Mouse (Mus musculus): ENCODE data around the gene Rab29.
"Not testable (repeated sequence)": the region's sequence is repeated elsewhere in the genome, so short reads cannot be mapped to it uniquely, and the experiment has no call there.

Gene Rab29
- long read RNA-seq, experiment 1, transcript Rab29-202 (5 exons, 1,202 nt) = major isoform, 22 of 26 reads
- long read RNA-seq, experiment 1, partial matches to known transcripts = 0 of 26 reads
- long read RNA-seq, experiment 1, other reads (novel, unspliced or antisense) = 3 of 26 reads
- long read RNA-seq, experiment 2, transcript Rab29-202 (5 exons, 1,202 nt) = major isoform, 14 of 17 reads
- long read RNA-seq, experiment 2, partial matches to known transcripts = 0 of 17 reads
- long read RNA-seq, experiment 2, other reads (novel, unspliced or antisense) = 0 of 17 reads

DNA sequence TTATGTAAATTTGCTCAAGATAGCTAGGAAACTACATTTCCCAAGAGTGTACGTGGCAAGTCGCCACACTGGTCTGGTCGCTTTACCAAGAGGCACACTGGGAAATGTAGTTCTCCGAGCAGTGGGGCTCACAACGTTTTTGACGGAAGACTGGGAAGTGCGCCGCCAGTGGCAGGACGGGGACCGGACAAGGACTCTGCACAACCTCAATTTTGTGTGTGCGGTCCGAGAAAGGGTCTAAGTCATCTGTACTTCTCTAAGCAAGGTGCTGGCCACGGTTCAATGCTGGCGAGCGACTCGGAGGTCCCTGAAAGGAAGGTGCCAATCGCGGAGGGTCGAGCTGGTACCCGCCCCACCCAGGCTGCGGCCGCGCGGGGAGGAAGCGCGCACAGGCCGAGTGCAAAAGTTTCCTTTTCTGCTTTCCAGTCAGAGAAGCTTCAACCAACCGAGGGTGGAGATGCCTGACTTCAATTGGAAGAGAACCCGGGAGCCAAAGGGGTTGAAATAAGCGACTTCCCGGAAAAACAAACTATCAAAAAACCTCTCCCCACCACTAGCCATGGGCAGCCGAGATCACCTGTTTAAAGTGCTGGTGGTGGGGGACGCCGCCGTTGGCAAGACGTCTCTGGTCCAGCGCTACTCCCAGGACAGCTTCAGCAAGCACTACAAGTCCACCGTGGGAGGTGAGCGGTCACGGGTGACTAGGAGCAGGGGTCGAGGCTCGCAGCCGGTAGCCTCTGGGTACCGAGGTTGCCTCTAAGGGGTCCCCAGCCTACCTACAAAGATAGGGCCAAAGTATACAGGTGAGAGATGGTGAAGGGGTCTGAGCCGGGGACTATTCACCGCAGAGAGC, at the start of gene Rab29:
Gene Rab29 (plus strand): TSS at position 132 of the 853 bp plus-strand sequence.
- intact Hi-C loops (cut with DNase I) = no loop called here

DNA sequence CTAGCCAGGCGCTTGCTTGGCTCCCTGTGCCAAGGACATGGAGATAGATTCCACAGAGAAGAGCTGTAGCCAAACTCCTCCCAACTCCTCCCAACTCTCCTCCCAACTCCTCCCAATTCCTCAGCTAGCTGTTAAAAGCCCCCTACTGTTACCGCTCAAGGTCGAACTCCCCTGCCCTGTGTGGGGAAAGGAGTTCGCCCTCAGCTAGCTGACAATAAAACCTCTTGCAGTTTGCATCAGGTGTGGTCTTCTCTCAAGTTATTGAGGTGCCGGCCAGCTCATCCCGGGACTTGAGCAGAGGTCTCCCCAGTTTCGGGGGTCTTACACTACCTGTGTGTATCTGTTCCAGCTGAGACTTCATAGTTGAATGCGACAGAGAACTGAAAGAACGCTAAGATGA, 46.7 kb upstream of the Rab29 start:
- intact Hi-C loops (cut with DNase I) = not testable (repeated sequence)

DNA sequence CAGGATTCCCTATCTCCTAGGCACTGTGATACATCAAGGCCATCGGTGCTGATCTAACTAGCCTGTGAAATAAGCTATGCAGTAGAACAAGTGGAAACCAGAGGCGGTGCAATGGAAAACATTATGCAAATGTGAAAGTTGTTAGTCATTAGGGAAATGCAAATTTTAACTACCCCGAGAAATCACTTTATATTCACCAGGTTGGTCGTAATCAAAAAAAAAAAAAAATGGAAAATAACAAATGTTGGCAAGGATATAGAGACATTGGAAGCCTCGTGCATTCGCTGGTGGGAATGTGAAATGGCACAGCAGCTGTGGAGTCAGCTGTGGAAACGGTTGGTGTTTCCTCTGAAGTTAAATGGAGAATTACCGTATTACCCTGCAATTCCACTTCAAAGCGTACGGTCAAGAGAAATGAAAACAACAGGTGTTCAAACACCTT, 46.1 kb upstream of the Rab29 start:
- intact Hi-C loops (cut with DNase I) = no loop called here

DNA sequence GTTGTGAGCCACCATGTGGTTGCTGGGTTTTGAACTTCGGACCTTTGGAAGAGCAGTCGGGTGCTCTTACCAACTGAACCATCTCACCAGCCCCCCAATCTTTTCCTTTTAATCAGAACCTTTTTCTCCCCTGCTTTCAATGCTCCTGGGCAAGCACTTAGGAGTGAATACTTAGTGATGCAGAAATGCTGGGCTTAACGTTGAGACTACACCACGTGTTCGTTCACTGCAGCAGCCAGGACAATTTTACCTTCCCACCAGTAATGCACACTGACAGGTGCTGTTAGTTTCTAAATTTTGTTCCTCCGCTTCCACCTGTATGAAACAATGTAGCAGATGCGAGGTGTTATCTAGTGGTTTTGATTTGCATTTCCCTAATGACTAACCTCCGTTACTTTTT, 44.7 kb upstream of the Rab29 start:
- intact Hi-C loops (cut with DNase I) = no loop called here

DNA sequence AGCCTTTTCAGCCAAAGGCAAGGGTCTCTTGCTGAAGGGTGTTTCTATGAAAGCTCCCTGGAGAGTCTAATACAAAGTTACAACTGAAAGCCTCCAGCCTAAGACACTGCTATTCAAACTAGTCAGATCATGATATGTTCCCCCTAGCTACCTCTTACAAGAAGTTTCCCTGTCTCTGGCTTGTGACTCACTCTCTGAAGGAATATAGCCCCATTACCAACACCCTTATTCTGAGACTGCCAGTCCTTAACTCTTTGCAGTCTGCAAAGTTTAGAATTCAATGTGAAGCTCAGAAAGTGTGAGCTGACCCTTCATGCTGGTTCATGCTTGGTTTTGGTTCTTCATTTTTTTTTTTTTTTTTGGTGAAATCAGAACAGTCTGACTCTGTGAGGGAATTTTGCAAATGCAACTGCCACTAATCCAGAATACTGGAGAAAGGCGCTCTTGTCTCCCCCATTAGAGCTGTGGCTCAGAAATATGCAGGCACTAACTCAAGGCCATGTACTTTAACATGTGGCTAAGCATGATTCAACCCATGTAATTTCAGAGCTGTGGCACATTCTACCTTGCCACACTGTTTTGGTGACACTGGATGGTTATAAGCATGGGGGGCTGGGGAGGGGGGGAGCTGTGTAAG, 44.0 kb upstream of the Rab29 start:
- intact Hi-C loops (cut with DNase I) = no loop called here

DNA sequence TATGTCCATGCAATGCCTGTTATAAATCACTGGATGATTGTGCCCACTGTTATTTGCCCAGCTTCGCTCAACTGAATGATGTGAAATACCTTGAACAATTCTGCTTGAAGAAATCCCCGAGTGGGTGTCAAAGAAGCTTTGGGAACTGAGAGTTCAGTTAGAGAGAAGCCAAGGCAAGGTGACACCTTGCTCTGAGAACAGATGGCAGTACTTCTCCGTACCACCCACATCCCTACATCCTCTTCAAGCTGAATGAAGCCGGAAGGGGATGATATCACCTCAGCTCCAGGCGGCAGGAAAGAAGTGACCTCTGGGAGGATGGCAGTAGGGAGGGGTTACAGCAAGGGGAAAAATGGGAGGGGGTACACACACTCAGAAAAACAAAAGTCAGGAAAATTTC, 43.5 kb upstream of the Rab29 start:
- intact Hi-C loops (cut with DNase I) = no loop called here

DNA sequence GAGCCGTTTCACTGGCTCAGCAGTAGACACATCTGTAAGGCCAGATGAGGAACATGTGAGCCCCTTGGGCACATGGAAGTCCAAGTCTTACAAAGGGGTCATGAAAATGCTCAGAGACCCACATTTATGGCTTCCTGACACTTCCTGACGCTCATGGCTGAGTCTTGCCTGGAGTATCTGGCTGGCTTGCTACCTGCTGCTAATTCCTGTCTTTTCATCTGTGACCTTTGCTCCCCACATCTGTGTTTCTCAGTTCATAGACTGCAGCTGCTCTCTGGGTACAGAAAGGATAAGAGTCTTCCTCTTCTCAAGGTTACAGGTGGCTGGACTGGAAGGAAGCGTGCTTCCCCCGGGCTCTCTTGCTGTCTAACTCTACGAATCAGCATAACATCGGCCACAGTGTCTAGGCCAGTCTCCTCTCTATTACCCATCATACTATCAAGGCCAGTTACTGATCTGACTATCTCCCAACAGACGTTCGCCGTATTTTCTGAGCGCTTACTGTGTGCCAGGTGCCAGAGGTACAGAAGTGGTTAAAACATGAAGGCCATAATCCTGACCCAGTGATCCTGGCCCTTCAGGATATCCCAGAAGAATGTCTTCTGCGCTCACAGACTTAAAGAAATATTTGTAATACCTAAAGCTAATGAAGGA, 42.4 kb upstream of the Rab29 start:
- intact Hi-C loops (cut with DNase I) = no loop called here

DNA sequence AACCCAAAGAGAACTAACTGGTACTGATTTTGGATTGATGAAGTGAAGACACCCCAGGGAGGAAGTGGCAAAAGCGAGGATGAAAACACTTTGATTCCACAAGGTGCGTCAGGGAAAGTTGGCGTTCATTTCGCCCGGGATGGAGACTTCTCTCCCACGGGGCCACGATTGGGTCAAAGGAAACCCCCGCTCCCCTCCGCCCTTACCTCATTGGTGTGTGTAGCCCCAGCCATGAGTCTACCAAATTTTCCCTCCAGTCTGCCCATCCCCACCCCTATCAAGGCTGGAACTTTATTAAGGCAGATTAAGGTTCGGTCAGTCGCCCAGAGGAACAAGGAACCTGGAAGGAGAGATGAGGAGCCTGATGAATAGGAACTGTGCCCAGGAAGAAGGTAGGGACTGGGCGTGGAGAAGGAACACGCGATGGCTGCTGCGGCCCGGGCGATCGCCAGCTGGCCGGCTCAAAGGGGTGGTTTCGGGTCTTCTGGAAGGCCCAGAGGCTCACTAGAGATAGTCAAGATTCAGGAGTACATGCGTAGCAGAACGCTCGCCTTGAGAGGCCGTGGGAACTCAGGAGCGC, 39.7 kb upstream of the Rab29 start, which contains the start of gene Slc41a1:
Gene Slc41a1 (plus strand): TSS at position 287 of the 580 bp plus-strand sequence.
- intact Hi-C loops (cut with DNase I) = no loop called here

DNA sequence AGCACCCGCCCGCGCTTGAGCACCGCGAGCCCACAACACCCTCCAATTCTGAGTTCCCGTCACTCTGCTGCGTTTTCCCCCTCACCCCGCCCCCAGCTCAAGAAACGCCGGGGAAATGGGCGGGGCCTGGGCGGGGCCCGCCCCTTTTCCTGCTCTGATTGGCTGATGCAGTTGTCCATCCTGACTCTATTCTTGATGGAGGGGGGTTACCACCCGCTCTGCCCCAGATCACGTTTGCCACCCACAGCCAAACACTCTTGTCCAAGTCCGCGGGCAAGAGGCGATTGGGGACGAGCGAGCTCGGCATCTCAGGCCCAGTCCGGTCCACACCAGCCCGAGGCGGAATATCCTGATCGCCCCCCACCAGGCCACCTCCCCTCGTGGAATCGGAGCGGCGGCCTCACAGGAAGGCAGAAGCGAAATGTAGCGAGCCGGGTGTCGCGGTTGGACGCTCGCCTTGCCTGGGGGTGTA, 39.2 kb upstream of the Rab29 start:
- intact Hi-C loops (cut with DNase I) = no loop called here

DNA sequence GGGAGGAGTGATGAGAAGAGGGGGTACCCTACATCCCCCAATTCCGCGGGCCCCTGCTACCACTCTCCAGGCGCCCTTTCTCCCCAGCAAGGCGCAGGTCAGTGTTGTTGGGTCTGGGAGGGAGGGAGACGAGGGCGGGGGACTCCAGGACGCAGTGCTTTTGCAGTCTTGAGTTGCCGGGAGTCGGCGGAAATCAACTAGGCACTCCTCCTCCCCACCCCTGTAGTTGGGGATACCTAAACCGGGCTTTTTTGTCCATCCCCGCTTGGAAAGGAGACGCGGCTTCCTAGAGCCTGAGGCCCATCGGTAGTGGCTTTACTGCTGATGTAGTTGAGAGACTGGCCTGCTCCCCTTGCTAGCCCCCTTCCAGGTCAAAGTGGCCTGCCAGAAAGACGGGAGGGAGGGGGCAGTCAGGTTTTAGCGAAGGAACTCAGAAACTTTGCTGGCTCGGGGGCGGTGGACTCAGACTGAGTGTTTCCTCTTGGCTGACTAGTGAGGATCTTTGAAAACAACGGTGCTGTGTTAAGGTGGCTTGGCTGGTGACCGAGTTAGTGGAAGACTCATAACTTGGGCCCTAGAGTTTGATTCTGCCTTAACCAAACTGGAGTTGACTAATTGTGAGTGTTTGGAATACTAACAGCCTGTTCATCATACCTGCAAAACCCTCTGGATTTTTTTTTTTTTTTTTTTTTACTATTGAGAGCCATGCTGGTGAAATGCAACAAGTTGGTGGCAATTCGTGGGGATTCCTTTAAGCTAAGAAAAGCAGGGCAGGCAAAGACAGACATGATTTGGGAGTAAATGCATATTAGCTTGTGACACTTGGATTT, 38.5 kb upstream of the Rab29 start:
- intact Hi-C loops (cut with DNase I) = no loop called here

DNA sequence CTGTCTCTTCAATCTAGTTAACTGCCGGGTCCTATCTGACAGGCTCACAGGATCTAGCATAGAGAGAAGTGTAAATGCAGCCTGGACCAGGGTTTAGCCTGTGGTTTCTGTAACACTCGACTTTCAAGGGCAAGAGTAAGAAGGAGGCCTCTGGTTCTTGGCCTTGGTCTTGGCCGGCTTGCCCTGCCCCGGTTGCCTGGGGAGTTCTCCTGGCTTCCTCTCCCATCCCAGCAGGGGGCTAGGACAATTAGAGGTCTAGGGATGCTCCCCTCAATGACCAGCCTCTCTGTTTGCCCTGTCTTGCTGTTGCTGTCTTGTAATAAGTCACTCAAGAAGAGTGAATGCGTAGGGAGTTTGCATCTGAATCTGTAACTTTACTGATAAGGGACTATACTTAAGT, 37.7 kb upstream of the Rab29 start:
- intact Hi-C loops (cut with DNase I) = no loop called here

DNA sequence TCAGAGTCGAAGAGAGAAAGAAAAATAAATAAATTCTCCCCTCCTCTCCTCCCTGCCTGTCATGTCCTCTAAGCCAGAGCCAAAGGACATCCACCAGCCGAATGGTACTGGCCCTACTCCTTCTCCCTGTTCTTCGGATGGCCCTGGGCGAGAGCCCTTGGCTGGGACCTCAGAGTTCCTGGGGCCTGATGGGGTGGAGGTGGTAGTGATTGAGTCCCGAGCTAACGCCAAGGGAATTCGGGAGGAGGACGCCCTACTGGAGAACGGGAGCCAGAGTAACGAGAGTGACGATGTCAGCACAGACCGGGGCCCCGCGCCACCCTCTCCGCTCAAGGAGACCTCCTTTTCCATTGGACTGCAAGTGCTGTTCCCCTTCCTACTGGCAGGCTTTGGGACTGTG, 36.5 kb upstream of the Rab29 start:
- intact Hi-C loops (cut with DNase I) = no loop called here

DNA sequence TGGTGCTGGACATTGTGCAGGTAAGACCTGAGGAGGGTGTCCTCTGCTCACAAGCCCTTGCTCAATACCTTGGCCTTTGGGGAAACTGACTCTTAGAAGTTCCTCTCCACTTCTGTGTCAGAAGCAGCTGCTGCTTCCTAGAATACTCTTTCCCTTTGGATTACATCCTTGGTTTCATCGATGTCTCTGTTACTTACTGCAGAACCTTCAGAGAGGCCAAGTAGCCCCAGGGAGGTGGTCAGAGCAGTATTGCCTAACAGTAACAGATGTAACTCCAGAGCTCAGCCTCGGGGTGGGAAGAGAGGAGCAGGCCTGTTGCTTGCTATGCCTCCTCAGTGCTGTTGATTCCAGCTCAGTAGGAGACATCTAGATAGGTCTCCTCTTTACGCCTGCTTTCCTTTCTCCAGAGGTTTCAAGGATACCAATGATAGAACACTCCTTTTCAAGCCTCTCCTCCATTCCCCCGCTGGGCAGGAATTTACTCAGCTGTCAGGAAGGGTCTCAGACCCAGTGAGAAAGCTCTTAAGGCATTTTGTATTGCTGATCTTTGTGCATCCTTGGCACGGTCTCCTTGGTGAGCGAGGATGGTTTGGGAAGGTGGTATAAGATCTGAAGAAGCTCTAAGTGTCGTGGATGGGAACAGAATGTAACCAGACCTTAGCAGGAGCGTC, 35.9 kb upstream of the Rab29 start:
- intact Hi-C loops (cut with DNase I) = no loop called here

DNA sequence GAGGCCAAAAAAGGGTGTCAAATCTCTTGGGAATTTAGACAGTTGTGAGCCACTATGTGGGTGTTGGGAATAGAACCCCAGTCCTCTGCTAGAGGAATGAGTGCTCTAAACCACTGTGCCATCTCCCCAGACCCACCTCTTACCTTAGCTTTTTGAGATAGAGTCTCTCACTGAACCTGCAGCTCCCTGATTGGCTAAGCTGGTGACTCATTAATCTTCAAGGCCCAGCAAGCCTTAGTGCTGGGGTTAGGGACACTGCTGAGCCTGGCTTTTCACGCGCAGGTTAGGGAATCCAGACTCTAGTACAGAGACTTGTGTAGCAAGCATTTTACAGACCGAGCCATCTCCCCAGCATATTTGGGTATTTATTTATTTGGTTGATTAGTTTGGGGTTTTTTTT, 30.0 kb upstream of the Rab29 start:
- intact Hi-C loops (cut with DNase I) = no loop called here

DNA sequence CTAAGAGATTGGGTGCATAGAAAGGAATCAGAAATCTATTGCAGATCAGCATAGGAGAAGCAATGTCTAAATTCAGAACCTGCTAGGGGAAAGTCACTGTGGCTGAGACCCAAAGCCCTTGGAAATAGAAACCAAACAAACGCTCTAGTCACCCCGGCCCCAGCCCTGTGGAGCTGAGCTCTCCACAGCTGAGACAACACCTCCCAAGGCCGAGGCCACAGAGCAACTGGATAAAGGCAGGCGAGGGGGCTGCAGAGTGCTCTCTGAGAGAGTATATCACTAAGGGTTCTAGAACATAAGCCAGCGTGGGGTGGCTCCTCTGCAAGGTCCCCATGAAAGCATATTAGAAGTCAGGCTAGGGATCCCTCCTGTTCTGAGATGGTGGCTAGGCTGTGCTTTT, 28.5 kb upstream of the Rab29 start:
- intact Hi-C loops (cut with DNase I) = no loop called here

DNA sequence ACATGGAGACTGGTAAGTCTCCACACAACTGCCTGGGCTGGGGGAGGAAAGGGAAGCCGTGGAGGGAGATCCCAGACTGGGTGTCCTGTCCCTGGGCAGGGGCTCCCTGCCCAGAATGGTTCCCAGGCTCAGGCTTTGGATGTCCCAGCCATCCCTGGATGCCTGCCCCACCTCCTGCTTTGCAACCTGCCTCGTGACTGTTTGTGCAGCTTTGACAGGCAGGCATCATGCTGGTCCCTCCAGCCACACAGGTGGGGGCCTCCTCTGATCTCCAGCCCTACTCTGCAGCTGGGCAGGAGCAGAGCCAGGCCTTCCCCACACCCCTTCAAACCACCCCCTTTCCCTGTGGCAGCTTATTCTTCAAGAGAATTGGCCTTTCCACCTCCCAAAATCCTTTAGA, 27.7 kb upstream of the Rab29 start:
- intact Hi-C loops (cut with DNase I) = no loop called here

DNA sequence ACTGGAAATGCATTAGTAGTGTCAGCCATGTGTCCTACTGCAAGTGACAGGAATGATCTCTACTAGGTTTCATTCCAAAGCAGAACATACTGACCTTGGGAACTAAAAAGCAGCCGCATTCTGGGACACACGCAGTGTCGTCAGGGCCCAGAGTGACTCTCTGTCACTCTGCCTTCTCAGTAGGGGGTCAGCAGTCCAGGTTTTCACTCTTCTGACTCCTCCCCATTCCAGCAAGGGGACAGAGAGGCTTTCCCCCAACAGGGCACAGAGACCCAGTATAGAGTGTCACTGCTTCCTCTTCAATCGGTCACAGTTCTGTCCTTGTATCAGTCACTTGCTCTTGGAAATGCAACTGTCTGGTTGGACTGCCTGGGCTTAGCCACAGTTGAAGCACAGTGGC, 24.8 kb upstream of the Rab29 start:
- intact Hi-C loops (cut with DNase I) = no loop called here

DNA sequence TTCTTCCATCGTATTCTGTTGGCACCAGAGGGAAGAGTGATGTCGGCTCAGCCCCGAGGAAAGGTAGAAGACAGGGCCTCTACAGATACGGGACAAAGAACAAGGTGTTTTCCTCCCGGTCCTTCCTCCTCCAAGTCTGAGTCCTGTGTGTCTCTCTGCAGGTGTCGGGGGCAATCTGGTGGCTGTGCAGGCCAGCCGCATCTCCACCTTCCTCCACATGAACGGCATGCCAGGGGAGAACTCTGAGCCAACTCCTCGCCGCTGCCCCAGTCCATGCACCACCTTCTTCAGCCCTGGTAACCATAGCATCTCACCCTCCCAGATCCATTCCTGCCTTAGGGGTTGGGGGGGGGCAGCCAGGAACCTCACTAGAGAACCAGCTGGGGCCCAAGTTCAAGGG, 23.3 kb upstream of the Rab29 start:
- intact Hi-C loops (cut with DNase I) = no loop called here

DNA sequence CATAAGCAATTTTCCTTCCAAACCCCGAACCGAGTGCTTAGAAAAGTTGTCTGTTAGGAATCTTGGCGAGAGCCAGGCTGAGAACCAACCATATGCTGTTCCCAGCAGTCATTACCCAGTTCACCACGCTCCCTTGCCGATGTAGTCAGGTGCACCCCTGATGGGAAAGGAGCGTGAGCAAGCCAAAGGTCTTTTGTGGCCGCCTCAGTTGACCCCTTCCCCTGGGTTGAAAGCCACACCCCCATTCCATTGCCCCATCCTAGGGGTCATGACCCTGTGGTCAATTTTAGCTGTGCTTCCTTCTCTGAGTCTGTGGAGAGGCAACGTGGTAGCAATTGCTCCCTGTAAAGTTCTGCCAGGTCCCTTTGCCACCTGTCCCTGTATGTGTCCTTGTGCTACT, 22.1 kb upstream of the Rab29 start:
- intact Hi-C loops (cut with DNase I) = loop anchor here (5.0 kb wide), 1 partner anchor 78 kb away; no protein-coding TSS in a partner anchor

DNA sequence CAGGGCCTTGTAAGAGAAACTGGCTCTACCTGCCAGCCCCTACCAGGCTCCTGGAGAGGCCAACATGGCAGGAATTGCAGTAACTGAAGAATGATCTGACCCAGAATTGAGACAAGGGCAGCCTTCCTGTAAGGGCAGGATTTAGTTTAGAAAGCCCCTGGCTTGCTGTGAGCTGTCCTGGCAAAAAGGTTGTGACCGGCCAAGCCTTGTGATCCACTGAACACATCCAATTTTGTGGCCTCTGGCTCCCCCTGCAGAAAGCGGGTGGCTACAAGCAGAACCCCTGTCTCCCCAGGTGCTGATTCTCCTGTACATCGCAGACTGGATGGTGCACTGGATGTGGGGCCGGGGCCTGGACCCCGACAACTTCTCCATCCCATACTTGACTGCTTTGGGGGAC, 20.8 kb upstream of the Rab29 start:
- intact Hi-C loops (cut with DNase I) = loop anchor here (5.0 kb wide), 1 partner anchor 79 kb away; no protein-coding TSS in a partner anchor
